Mouse (Mus musculus): ENCODE measurements around the gene Farp1. TPM values are rescaled to one million over a fixed set of nuclear protein-coding genes. Genes with fewer than 3 reads are reported as not detected.

The Farp1 gene
- polyA plus RNA-seq, 1 experiment, result 12.4 TPM

GRCm38 (mm10) chr14:121214636-121215257 lies 179.7 kb downstream of the Farp1 start:
- Histone ChIP-seq H3K27ac (ENCODE audit: insufficient read depth, low read depth, low read length) (no peak overlapping the region), H3K4me3 (ENCODE audit: low read depth, low read length) (no peak overlapping the region), H3K4me1 (ENCODE audit: control insufficient read depth, insufficient read depth, insufficient read length, low read length) (no peaks in the 10 kb centered on the region), H3K36me3 (ENCODE audit: control insufficient read depth, insufficient read depth, low read length) (0 out of 2 replicates have a peak, but pooled peaks cover 2% of the 10 kb centered on the region), H3K27me3 (ENCODE audit: control insufficient read depth, insufficient read depth, low read length) (no peaks in the 10 kb centered on the region)
- WGBS, result 87% methylated on average over 11 of the region's 11 CpGs
- TF ChIP-seq CTCF (IDR thresholded peaks at IDR 0.05; ENCODE audit: extremely low read depth, insufficient read length, insufficient replicate concordance, low read depth, low read length) (no peak), POLR2A (IDR thresholded peaks at IDR 0.05; ENCODE audit: low read depth, low read length) (no peak)

- Histone ChIP-seq H3K4me1 (ENCODE audit: control insufficient read depth, insufficient read depth, insufficient read length, low read length) (no peaks in the 10 kb centered on the region), H3K27ac (ENCODE audit: insufficient read depth, low read depth, low read length) (no peak overlapping the region), H3K4me3 (ENCODE audit: low read depth, low read length) (no peak overlapping the region), H3K36me3 (ENCODE audit: control insufficient read depth, insufficient read depth, low read length) (0 out of 2 replicates have a peak, but pooled peaks cover 2% of the 10 kb centered on the region), H3K27me3 (ENCODE audit: control insufficient read depth, insufficient read depth, low read length) (no peaks in the 10 kb centered on the region)
- 82% methylated on average over 5 of the region's 5 CpGs for WGBS
- TF ChIP-seq CTCF (IDR thresholded peaks at IDR 0.05; ENCODE audit: extremely low read depth, insufficient read length, insufficient replicate concordance, low read depth, low read length), result no peak
- TF ChIP-seq POLR2A (IDR thresholded peaks at IDR 0.05; ENCODE audit: low read depth, low read length), result no peak
Observed at GRCm38 (mm10) chr14:121215817-121216216, 180.8 kb downstream of the Farp1 start.

GRCm38 (mm10) chr14:121216672-121217071 lies 181.7 kb downstream of the Farp1 start:
- 82% methylated on average over 6 of the region's 6 CpGs for WGBS

GRCm38 (mm10) chr14:121218620-121219019 lies 183.6 kb downstream of the Farp1 start:
- Histone ChIP-seq H3K36me3 (ENCODE audit: control insufficient read depth, insufficient read depth, low read length) (peaks cover 12% of the 10 kb centered on the region), H3K4me1 (ENCODE audit: control insufficient read depth, insufficient read depth, insufficient read length, low read length) (no peaks in the 10 kb centered on the region), H3K27ac (ENCODE audit: insufficient read depth, low read depth, low read length) (no peak overlapping the region), H3K4me3 (ENCODE audit: low read depth, low read length) (no peak overlapping the region), H3K27me3 (ENCODE audit: control insufficient read depth, insufficient read depth, low read length) (no peaks in the 10 kb centered on the region)
- 85% methylated on average over 7 of the region's 7 CpGs for WGBS
- TF ChIP-seq CTCF (IDR thresholded peaks at IDR 0.05; ENCODE audit: extremely low read depth, insufficient read length, insufficient replicate concordance, low read depth, low read length) (no peak), POLR2A (IDR thresholded peaks at IDR 0.05; ENCODE audit: low read depth, low read length) (no peak)

More at GRCm38 (mm10) chr14:121216672-121217071, 181.7 kb downstream of the Farp1 start:
- Histone ChIP-seq H3K27ac (ENCODE audit: insufficient read depth, low read depth, low read length) (no peak overlapping the region), H3K4me3 (ENCODE audit: low read depth, low read length) (no peak overlapping the region), H3K27me3 (ENCODE audit: control insufficient read depth, insufficient read depth, low read length) (no peaks in the 10 kb centered on the region), H3K36me3 (ENCODE audit: control insufficient read depth, insufficient read depth, low read length) (peaks cover 6% of the 10 kb centered on the region; the same call in 1 of the 2 replicates), H3K4me1 (ENCODE audit: control insufficient read depth, insufficient read depth, insufficient read length, low read length) (no peaks in the 10 kb centered on the region)
- TF ChIP-seq POLR2A (IDR thresholded peaks at IDR 0.05; ENCODE audit: low read depth, low read length) (no peak), CTCF (IDR thresholded peaks at IDR 0.05; ENCODE audit: extremely low read depth, insufficient read length, insufficient replicate concordance, low read depth, low read length) (no peak)

GRCm38 (mm10) chr14:121219226-121220039 lies 184.4 kb downstream of the Farp1 start:
- 83% methylated on average over 10 of the region's 10 CpGs for WGBS

GRCm38 (mm10) chr14:121220040-121220322 lies 185.0 kb downstream of the Farp1 start:
- Histone ChIP-seq H3K36me3 (ENCODE audit: control insufficient read depth, insufficient read depth, low read length) (peaks cover 16% of the 10 kb centered on the region), H3K4me1 (ENCODE audit: control insufficient read depth, insufficient read depth, insufficient read length, low read length) (no peaks in the 10 kb centered on the region), H3K27me3 (ENCODE audit: control insufficient read depth, insufficient read depth, low read length) (no peaks in the 10 kb centered on the region), H3K27ac (ENCODE audit: insufficient read depth, low read depth, low read length) (no peak overlapping the region), H3K4me3 (ENCODE audit: low read depth, low read length) (no peak overlapping the region)
- TF ChIP-seq CTCF (IDR thresholded peaks at IDR 0.05; ENCODE audit: extremely low read depth, insufficient read length, insufficient replicate concordance, low read depth, low read length), result no peak
- TF ChIP-seq POLR2A (IDR thresholded peaks at IDR 0.05; ENCODE audit: low read depth, low read length), result no peak
- WGBS, result 96% methylated on average over 1 of the region's 1 CpGs

More at GRCm38 (mm10) chr14:121219226-121220039, 184.4 kb downstream of the Farp1 start:
- Histone ChIP-seq H3K4me1 (ENCODE audit: control insufficient read depth, insufficient read depth, insufficient read length, low read length) (no peaks in the 10 kb centered on the region), H3K36me3 (ENCODE audit: control insufficient read depth, insufficient read depth, low read length) (peaks cover 16% of the 10 kb centered on the region), H3K27ac (ENCODE audit: insufficient read depth, low read depth, low read length) (no peak overlapping the region), H3K27me3 (ENCODE audit: control insufficient read depth, insufficient read depth, low read length) (no peaks in the 10 kb centered on the region), H3K4me3 (ENCODE audit: low read depth, low read length) (no peak overlapping the region)
- no peak for TF ChIP-seq POLR2A (IDR thresholded peaks at IDR 0.05; ENCODE audit: low read depth, low read length)

GRCm38 (mm10) chr14:121220723-121221122 lies 185.7 kb downstream of the Farp1 start:
- 85% methylated on average over 5 of the region's 5 CpGs for whole genome bisulfite sequencing
- H3K27ac ChIP-seq (ENCODE audit: insufficient read depth, low read depth, low read length), result no peak overlapping the region
- no peaks in the 10 kb centered on the region for H3K4me1 ChIP-seq (ENCODE audit: control insufficient read depth, insufficient read depth, insufficient read length, low read length)
- TF ChIP-seq CTCF (IDR thresholded peaks at IDR 0.05; ENCODE audit: extremely low read depth, insufficient read length, insufficient replicate concordance, low read depth, low read length) (peak; percentile 50; the same call in 1 of the 2 replicates), POLR2A (IDR thresholded peaks at IDR 0.05; ENCODE audit: low read depth, low read length) (no peak)
- no peaks in the 10 kb centered on the region for H3K27me3 ChIP-seq (ENCODE audit: control insufficient read depth, insufficient read depth, low read length)
- H3K36me3 ChIP-seq (ENCODE audit: control insufficient read depth, insufficient read depth, low read length), result peaks cover 16% of the 10 kb centered on the region
- H3K4me3 ChIP-seq (ENCODE audit: low read depth, low read length), result no peak overlapping the region
